In genomic region chr1:180640605-180641125, GRCm38 (mm10) we compare ENCODE assay signal across 9 mouse cellular contexts. TPM values are rescaled to one million over a fixed set of nuclear protein-coding genes. Genes with fewer than 3 reads are reported as not detected.
DNase-seq lines count a peak whose midpoint lies in the region; ATAC-seq and TF ChIP-seq lines count a peak whose summit lies in the region.
"Had no signal": no experiment of that assay in that cellular context is flagged by ENCODE, and none has a peak within 500 bp of the region (broad histone marks: within the 10 kb centered on the region; RNA-seq: fewer than 3 reads in every experiment).

No protein-coding gene starts in this region.

- H3K4me2 ChIP-seq in embryonic facial prominence, embryonic 12.5 days (replicated peaks), result peak overlapping the region; percentile 81
- H3K4me2 ChIP-seq in liver, embryonic 12.5 days, result peak overlapping the region; percentile 84
- peak overlapping the region; percentile 92 for H3K4me2 ChIP-seq in midbrain, postnatal 0 days (ENCODE audit: low read depth, low read length, poor library complexity, severe bottlenecking)

- ATAC-seq in embryonic facial prominence, embryonic 12.5 days (ENCODE audit: insufficient number of reproducible peaks, insufficient read depth, low FRiP score, low TSS enrichment), result peak; percentile 7; the same call in 1 of the 2 replicates
- peak; percentile 47 for ATAC-seq in liver, embryonic 12.5 days
- peak; percentile 68 for ATAC-seq in midbrain, postnatal 0 days (ENCODE audit: low FRiP score)

- H3K9me3 ChIP-seq in embryonic facial prominence, embryonic 12.5 days, result no peaks in the 10 kb centered on the region
- no peaks in the 10 kb centered on the region for H3K9me3 ChIP-seq in liver, embryonic 12.5 days (replicated peaks)
- no peaks in the 10 kb centered on the region for H3K9me3 ChIP-seq in midbrain, postnatal 0 days (ENCODE audit: low read length)

- peaks cover 57% of the 10 kb centered on the region for H3K79me2 ChIP-seq in C2C12 (ENCODE audit: control insufficient read depth, insufficient read depth)

- peak overlapping the region; percentile 96 for H3ac ChIP-seq in C2C12 (ENCODE audit: control insufficient read depth, insufficient read length, low read depth)

- H3K9ac ChIP-seq in embryonic facial prominence, embryonic 12.5 days, result peak overlapping the region; percentile 97
- H3K9ac ChIP-seq in liver, embryonic 12.5 days, result peak overlapping the region; percentile 99
- peak overlapping the region; percentile 86 for H3K9ac ChIP-seq in midbrain, postnatal 0 days (replicated peaks; ENCODE audit: low read length, poor library complexity, severe bottlenecking)

- peak; percentile 65 for DNase-seq in R1 (ENCODE audit: low read depth, low spot score)
- peak; percentile 31 to 60 for DNase-seq in heart, adult 18-20 months
- DNase-seq in kidney, adult 18-20 months, result peak; percentile 53
- DNase-seq in midbrain, postnatal 0 days (ENCODE audit: low spot score), result peak; percentile 19

- H3K4me1 ChIP-seq in embryonic facial prominence, embryonic 12.5 days, result peaks cover 22% of the 10 kb centered on the region
- H3K4me1 ChIP-seq in liver, embryonic 12.5 days, result peaks cover 33% of the 10 kb centered on the region
- no peaks in the 10 kb centered on the region for H3K4me1 ChIP-seq in midbrain, postnatal 0 days (ENCODE audit: insufficient read depth, low read length)
- H3K4me1 ChIP-seq in testis, adult 2 months (ENCODE audit: control insufficient read depth, insufficient read depth, low read length), result peaks cover 9% of the 10 kb centered on the region

- no peaks in the 10 kb centered on the region for H3K27me3 ChIP-seq in C2C12 (ENCODE audit: control insufficient read depth, insufficient read depth, insufficient read length)
- no peaks in the 10 kb centered on the region for H3K27me3 ChIP-seq in embryonic facial prominence, embryonic 12.5 days
- no peaks in the 10 kb centered on the region for H3K27me3 ChIP-seq in liver, embryonic 12.5 days (replicated peaks)
- no peaks in the 10 kb centered on the region for H3K27me3 ChIP-seq in midbrain, postnatal 0 days (ENCODE audit: insufficient read depth, low read length)
- H3K27me3 ChIP-seq in testis, adult 2 months (ENCODE audit: control insufficient read depth, insufficient read depth, low read length), result no peaks in the 10 kb centered on the region

- H3K4me3 ChIP-seq in C2C12 (ENCODE audit: insufficient read depth, poor library complexity, severe bottlenecking), result peak overlapping the region; percentile 79
- peak overlapping the region; percentile 96 for H3K4me3 ChIP-seq in embryonic facial prominence, embryonic 12.5 days
- H3K4me3 ChIP-seq in liver, embryonic 12.5 days, result peak overlapping the region; percentile 94
- H3K4me3 ChIP-seq in midbrain, postnatal 0 days (ENCODE audit: low read depth, low read length), result peak overlapping the region; percentile 97
- H3K4me3 ChIP-seq in testis, adult 2 months (ENCODE audit: control insufficient read depth, low read depth, low read length), result peak overlapping the region; percentile 97

- H3K79me3 ChIP-seq in C2C12 (ENCODE audit: low read depth), result peaks cover 37% of the 10 kb centered on the region

- no peak; the same call in 1 of the 2 replicates for TF ChIP-seq POLR2A in testis, adult 2 months (IDR thresholded peaks at IDR 0.05; ENCODE audit: control insufficient read depth, low read depth, low read length)

- WGBS in embryonic facial prominence, embryonic 12.5 days, result under 1% methylated on average over 42 of the region's 61 CpGs
- under 1% methylated on average over 50 of the region's 61 CpGs for WGBS in liver, embryonic 12.5 days (ENCODE audit: insufficient replicate concordance)
- 1% methylated on average over 51 of the region's 61 CpGs for WGBS in midbrain, postnatal 0 days

- peaks cover 9% of the 10 kb centered on the region for H3K36me3 ChIP-seq in C2C12 (ENCODE audit: control insufficient read depth, insufficient read depth)
- no peaks in the 10 kb centered on the region for H3K36me3 ChIP-seq in embryonic facial prominence, embryonic 12.5 days
- H3K36me3 ChIP-seq in liver, embryonic 12.5 days, result peaks cover 6% of the 10 kb centered on the region
- no peaks in the 10 kb centered on the region for H3K36me3 ChIP-seq in midbrain, postnatal 0 days (ENCODE audit: insufficient read depth, low read length)
- no peaks in the 10 kb centered on the region for H3K36me3 ChIP-seq in testis, adult 2 months (ENCODE audit: control insufficient read depth, insufficient read depth, low read length)

- no peak for TF ChIP-seq CTCF in C2C12 (IDR thresholded peaks at IDR 0.05; ENCODE audit: control insufficient read depth, insufficient read depth, insufficient read length)
- TF ChIP-seq CTCF in midbrain, postnatal 0 days (IDR thresholded peaks at IDR 0.05), result no peak
- TF ChIP-seq CTCF in testis, adult 2 months (IDR thresholded peaks at IDR 0.05; ENCODE audit: control insufficient read depth, insufficient read depth, insufficient replicate concordance, low read depth, low read length), result 0 out of 2 replicates have a peak, but pooled peaks have one; percentile 1

- H3K27ac ChIP-seq in embryonic facial prominence, embryonic 12.5 days, result peak overlapping the region; percentile 95
- peak overlapping the region; percentile 91 for H3K27ac ChIP-seq in liver, embryonic 12.5 days
- peak overlapping the region; percentile 73 for H3K27ac ChIP-seq in midbrain, postnatal 0 days (ENCODE audit: low read depth, low read length)
- H3K27ac ChIP-seq in testis, adult 2 months (ENCODE audit: control insufficient read depth, insufficient read depth, low read depth, low read length), result peak overlapping the region; percentile 54

TF ChIP-seq in C2C12, 6 proteins besides CTCF, POLR2A, EP300 and RAD21:
- TF ChIP-seq CEBPB (IDR thresholded peaks at IDR 0.05; ENCODE audit: low read depth) (no peak), FOSL1 (IDR thresholded peaks at IDR 0.05; ENCODE audit: insufficient read depth, low read length, poor library complexity, severe bottlenecking) (no peak), MYOD1 (IDR thresholded peaks at IDR 0.05; ENCODE audit: control insufficient read depth, insufficient read length, low read depth) (no peak), USF1 (IDR thresholded peaks at IDR 0.05; ENCODE audit: low read depth) (no peak), MYOG (IDR thresholded peaks at IDR 0.05; ENCODE audit: control insufficient read depth, extremely low read depth, insufficient read length) (no peak), MAX (IDR thresholded peaks at IDR 0.05) (no peak)

RNA-seq across cellular contexts. Expression of gene Lin9, which starts 0.3 kb away (rescaled TPM):
- 4.5 TPM for polyA plus RNA-seq in C2C12 (2012; fragmentation: generic; extraction: Trizol)
- polyA plus RNA-seq in embryonic facial prominence, embryonic 12.5 days (2016; fragmentation: Nextera tagmentation; extraction: Ambion mirVana), result 22.6 and 24.2 TPM in 2 replicates
- 1 to 10 TPM; 2.0 to 2.1 TPM for total RNA-seq in heart, adult 18-20 months (2021)
- 17.5 and 18.9 TPM in 2 replicates for polyA plus RNA-seq in liver, embryonic 12.5 days (2016; fragmentation: Nextera tagmentation; extraction: Ambion mirVana)
- 8.3 and 11.2 TPM in 2 replicates for total RNA-seq in midbrain, postnatal 0 days (2014; rRNA removed)
- polyA plus RNA-seq in midbrain, postnatal 0 days (2015; fragmentation: Nextera tagmentation; extraction: Ambion mirVana), result 3.4 and 4.1 TPM in 2 replicates
- polyA plus RNA-seq in testis, adult 2 months (2012; rRNA removed), result 11.1 and 13.5 TPM in 2 replicates

RNA-seq across cellular contexts. Expression of gene Mixl1, which starts 56.2 kb away (rescaled TPM):
- not detected for polyA plus RNA-seq in C2C12 (2012; fragmentation: generic; extraction: Trizol)
- 0.15 and 0.38 TPM in 2 replicates for polyA plus RNA-seq in embryonic facial prominence, embryonic 12.5 days (2016; fragmentation: Nextera tagmentation; extraction: Ambion mirVana)
- not detected for total RNA-seq in heart, adult 18-20 months (2021)
- 1.0 and 1.1 TPM in 2 replicates for polyA plus RNA-seq in liver, embryonic 12.5 days (2016; fragmentation: Nextera tagmentation; extraction: Ambion mirVana)
- total RNA-seq in midbrain, postnatal 0 days (2014; rRNA removed), result not detected in 2 replicates
- 0.10 and 0.17 TPM in 2 replicates for polyA plus RNA-seq in midbrain, postnatal 0 days (2015; fragmentation: Nextera tagmentation; extraction: Ambion mirVana)
- not detected in 2 replicates for polyA plus RNA-seq in testis, adult 2 months (2012; rRNA removed)
- polyA plus RNA-seq: gonadal fat pad, adult 2 months had no signal

Comparison
In these comparisons a context has a peak if more than half of its experiments do, and no peak if none do; other contexts are left out.
1. Peak in every context shown above with its lines: DNase-seq, ATAC-seq, H3K4me3 ChIP-seq and H3K27ac ChIP-seq.
2. ATAC-seq: peak in every context shown above with its lines; median percentile 68 in midbrain, postnatal 0 days; 47 in liver, embryonic 12.5 days; 7 in embryonic facial prominence, embryonic 12.5 days.